Mouse (Mus musculus): ENCODE data around the gene Frmd5.

GRCm38 (mm10) chr2:121760646-121761045 lies 46.2 kb downstream of the Frmd5 start:
- TF ChIP-seq CTCF (IDR thresholded peaks at IDR 0.05; ENCODE audit: borderline replicate concordance, control insufficient read depth, extremely low read depth, insufficient read depth, low read length, poor library complexity) (no peak), POLR2A (IDR thresholded peaks at IDR 0.05; ENCODE audit: control insufficient read depth, extremely low read depth, insufficient read depth, low read length, poor library complexity) (no peak)

All from thymus, adult 2 months (tissue).